Mouse (Mus musculus) MEL (cell line): ENCODE data around the gene Olfr715. TPM values are rescaled to one million over a fixed set of nuclear protein-coding genes. Genes with fewer than 3 reads are reported as not detected.

Source experiments
- DNase-seq: peaks from one replicate; pipeline ENCODE4 v3.0.0; 2011; ENCODE audit warnings: low read depth, low spot score
- H3K27ac ChIP-seq: 2 replicates; pipeline ENCODE4 v1.5.1; 2012; ENCODE audit warnings: low read depth, mild to moderate bottlenecking, control low read depth, low read length, moderate library complexity; ENCODE audit not compliant: control insufficient read depth
- H3K27me3 ChIP-seq, 2 experiments: fragments of 150-350 bp in 1 of 2; sonication (generic) in 1 of 2; 2 replicates each; pipeline ENCODE4 v1.6.1; 2012; ENCODE audit warnings: low read length in 2 of 2, mild to moderate bottlenecking in 2 of 2, improper control_type of control experiment in 1 of 2, moderate library complexity in 1 of 2; ENCODE audit not compliant: insufficient read depth in 2 of 2, control insufficient read depth in 1 of 2
- H3K36me3 ChIP-seq, 2 experiments: 2 replicates each; pipeline ENCODE4 v1.6.1; 2012 to 2014; ENCODE audit warnings: low read length in 2 of 2, improper control_type of control experiment in 1 of 2, inconsistent platforms in 1 of 2, mild to moderate bottlenecking in 1 of 2; ENCODE audit not compliant: insufficient read depth in 2 of 2, control insufficient read depth in 1 of 2
- H3K4me1 ChIP-seq, 2 experiments: fragments of 150-350 bp in 1 of 2; sonication (generic) in 1 of 2; 2 replicates each; pipeline ENCODE4 v1.6.1; 2012; ENCODE audit warnings: low read length in 2 of 2, improper control_type of control experiment in 1 of 2, mild to moderate bottlenecking in 1 of 2; ENCODE audit not compliant: insufficient read depth in 2 of 2, control insufficient read depth in 1 of 2
- H3K4me3 ChIP-seq, 2 experiments: fragments of 150-350 bp in 1 of 2; sonication (generic) in 1 of 2; 2 replicates each; pipeline ENCODE4 v1.5.1; 2012; ENCODE audit warnings: low read depth in 2 of 2, low read length in 2 of 2, mild to moderate bottlenecking in 2 of 2, moderate library complexity in 2 of 2, control low read depth in 1 of 2, improper control_type of control experiment in 1 of 2; ENCODE audit not compliant: control insufficient read depth in 1 of 2, insufficient read depth in 1 of 2
- H3K79me2 ChIP-seq: 2 replicates; pipeline ENCODE4 v1.6.1; 2012; ENCODE audit warnings: mild to moderate bottlenecking, low read length, moderate library complexity; ENCODE audit not compliant: control insufficient read depth, poor library complexity, insufficient read depth
- H3K9ac ChIP-seq: 2 replicates; pipeline ENCODE4 v1.6.1; 2012; ENCODE audit warnings: low read depth, mild to moderate bottlenecking, control low read depth, low read length, moderate library complexity; ENCODE audit not compliant: control insufficient read depth, poor library complexity, severe bottlenecking
- H3K9me3 ChIP-seq: fragments of 150-350 bp; sonication (generic); replicated peaks from 2 replicates; pipeline ENCODE4 v1.6.1; 2012; ENCODE audit warnings: mild to moderate bottlenecking, low read length, improper control_type of control experiment, moderate library complexity; ENCODE audit not compliant: insufficient read depth
- BHLHE40 ChIP-seq: IDR thresholded peaks from 2 replicates; pipeline ENCODE4 v1.6.1; 2012; ENCODE audit warnings: low read depth, mild to moderate bottlenecking, inconsistent platforms, low read length, improper control_type of control experiment, borderline replicate concordance
- MAZ ChIP-seq: IDR thresholded peaks from 2 replicates; pipeline ENCODE4 v1.6.1; 2012; ENCODE audit warnings: low read depth, mild to moderate bottlenecking, inconsistent platforms, low read length, improper control_type of control experiment
- MEF2A ChIP-seq: IDR thresholded peaks from 2 replicates; pipeline ENCODE4 v1.6.1; 2014; ENCODE audit warnings: low read depth, mild to moderate bottlenecking, inconsistent platforms, low read length, improper control_type of control experiment; ENCODE audit not compliant: poor library complexity, insufficient replicate concordance, severe bottlenecking; ENCODE audit errors: extremely low read depth
- MYB ChIP-seq: IDR thresholded peaks from 2 replicates; pipeline ENCODE4 v1.6.1; 2011; ENCODE audit warnings: mild to moderate bottlenecking, low read depth, low read length, improper control_type of control experiment
- TCF12 ChIP-seq: IDR thresholded peaks from 2 replicates; pipeline ENCODE4 v1.6.1; 2014; ENCODE audit warnings: low read depth, mild to moderate bottlenecking, inconsistent platforms, low read length, improper control_type of control experiment, moderate library complexity
- USF1 ChIP-seq: IDR thresholded peaks from 2 replicates; pipeline ENCODE4 v1.6.1; 2014; ENCODE audit warnings: low read depth, mild to moderate bottlenecking, inconsistent platforms, low read length, improper control_type of control experiment, moderate library complexity
- ZNF384 ChIP-seq: IDR thresholded peaks from 2 replicates; pipeline ENCODE4 v1.6.1; 2012; ENCODE audit warnings: low read depth, mild to moderate bottlenecking, inconsistent platforms, low read length, improper control_type of control experiment
- polyA plus RNA-seq, 2 experiments: library from polyadenylated mRNA; stranded (reverse) in 1 of 2; unstranded in 1 of 2; fragments of >175 nt in 1 of 2; fragments of >200 nt in 1 of 2; gene quantifications; 2 replicates each; pipeline versions ENCODE4 v1.2.1 to v1.2.4; 2012; ENCODE audit warnings: low replicate concordance in 2 of 2, low read depth in 1 of 2; ENCODE audit not compliant: insufficient read length in 2 of 2, insufficient read depth in 1 of 2, missing spikeins in 1 of 2
- total RNA-seq: library from RNA; depleted of rRNA; stranded (reverse); fragments of 300-350 nt; gene quantifications from 2 replicates; pipeline ENCODE4 v1.2.3, GENCODE M21; 2012; rRNA removed

Gene Olfr715
- total and polyA plus RNA-seq, 3 experiments = not detected

GRCm38 (mm10) chr7:107092920-107093319, 38.0 kb downstream of the Olfr715 start, which contains the start of gene Olfr17:
Gene Olfr17, plus strand, starts transcription at chr7:107093220.
- H3K36me3 ChIP-seq = no peaks in the 10 kb centered on the region
- H3K27ac ChIP-seq = no peak within 1 kb of the TSS
- no peak within 1 kb of the TSS for H3K4me3 ChIP-seq
- TF ChIP-seq BHLHE40 (no peak), MEF2A (no peak), MAZ (no peak), MYB (no peak), USF1 (no peak), TCF12 (no peak), ZNF384 (no peak)
- no peaks in the 10 kb centered on the region for H3K9me3 ChIP-seq
- no peak within 1 kb of the TSS for H3K9ac ChIP-seq
- no peaks in the 10 kb centered on the region for H3K4me1 ChIP-seq
- no peaks in the 10 kb centered on the region for H3K79me2 ChIP-seq
- DNase-seq = no peak
- H3K27me3 ChIP-seq = no peaks in the 10 kb centered on the region

Other genes with a start within 250 kb of the Olfr715 start
- gene Olfr706, start 242.9 kb downstream of the Olfr715 start, total RNA-seq = not detected in 2 replicates
- not detected for gene Olfr706, start 242.9 kb downstream of the Olfr715 start, polyA plus RNA-seq
- not detected in 2 replicates for gene Olfr707, start 229.8 kb downstream of the Olfr715 start, total RNA-seq
- gene Olfr707, start 229.8 kb downstream of the Olfr715 start, polyA plus RNA-seq = not detected
- gene Olfr1532-ps1, start 223.1 kb downstream of the Olfr715 start, total RNA-seq = not detected in 2 replicates
- gene Olfr1532-ps1, start 223.1 kb downstream of the Olfr715 start, polyA plus RNA-seq = not detected
- not detected in 2 replicates for gene Olfr709-ps1, start 198.9 kb downstream of the Olfr715 start, total RNA-seq
- not detected for gene Olfr709-ps1, start 198.9 kb downstream of the Olfr715 start, polyA plus RNA-seq
- gene Olfr710, start 182.8 kb downstream of the Olfr715 start, total RNA-seq = not detected in 2 replicates
- gene Olfr710, start 182.8 kb downstream of the Olfr715 start, polyA plus RNA-seq = not detected
- not detected in 2 replicates for gene Olfr6, start 167.1 kb downstream of the Olfr715 start, total RNA-seq
- not detected for gene Olfr6, start 167.1 kb downstream of the Olfr715 start, polyA plus RNA-seq
- gene Olfr711, start 155.6 kb downstream of the Olfr715 start, total RNA-seq = not detected in 2 replicates
- not detected for gene Olfr711, start 155.6 kb downstream of the Olfr715 start, polyA plus RNA-seq
- not detected in 2 replicates for gene Olfr2, start 125.0 kb downstream of the Olfr715 start, total RNA-seq
- gene Olfr2, start 125.0 kb downstream of the Olfr715 start, polyA plus RNA-seq = not detected
- gene Olfr713, start 99.9 kb downstream of the Olfr715 start, total RNA-seq = not detected in 2 replicates
- gene Olfr713, start 99.9 kb downstream of the Olfr715 start, polyA plus RNA-seq = not detected
- gene Olfr714, start 60.1 kb downstream of the Olfr715 start, total RNA-seq = not detected in 2 replicates
- not detected for gene Olfr714, start 60.1 kb downstream of the Olfr715 start, polyA plus RNA-seq
- gene Olfr17, start 37.9 kb downstream of the Olfr715 start, total RNA-seq = not detected in 2 replicates
- gene Olfr17, start 37.9 kb downstream of the Olfr715 start, polyA plus RNA-seq = not detected
- gene Olfr715b, start 20.7 kb downstream of the Olfr715 start, total RNA-seq = not detected in 2 replicates
- not detected for gene Olfr715b, start 20.7 kb downstream of the Olfr715 start, polyA plus RNA-seq
- not detected in 2 replicates for gene Olfr716, start 7.2 kb upstream of the Olfr715 start, total RNA-seq
- not detected for gene Olfr716, start 7.2 kb upstream of the Olfr715 start, polyA plus RNA-seq
- not detected in 2 replicates for gene Nlrp14, start 35.9 kb upstream of the Olfr715 start, total RNA-seq
- gene Nlrp14, start 35.9 kb upstream of the Olfr715 start, polyA plus RNA-seq = not detected
- not detected in 2 replicates for gene Rbmxl2, start 78.4 kb upstream of the Olfr715 start, total RNA-seq
- gene Rbmxl2, start 78.4 kb upstream of the Olfr715 start, polyA plus RNA-seq = not detected
- not detected in 2 replicates for gene Syt9, start 239.6 kb upstream of the Olfr715 start, total RNA-seq
- gene Syt9, start 239.6 kb upstream of the Olfr715 start, polyA plus RNA-seq = not detected